Comparison of ENCODE assay signal across 9 mouse cellular contexts in genomic region chr12:98714757-98715156, GRCm38 (mm10). TPM values are rescaled to one million over a fixed set of nuclear protein-coding genes. Genes with fewer than 3 reads are reported as not detected.
DNase-seq lines count a peak whose midpoint lies in the region; ATAC-seq lines count a peak whose summit lies in the region.
"Had no signal": no experiment of that assay in that cellular context is flagged by ENCODE, and none has a peak within 500 bp of the region (broad histone marks: within the 10 kb centered on the region; RNA-seq: fewer than 3 reads in every experiment).

No protein-coding gene starts in this region.

- DNase-seq in liver, embryonic 11.5 days (ENCODE audit: low spot score): no peak
- DNase-seq in adrenal gland, postnatal 14 days: peak; percentile 51
- peak; percentile 32 for DNase-seq in lung, postnatal 36 days
- no peak for DNase-seq in right cerebral cortex, postnatal 36 days (ENCODE audit: low spot score in 2 of 2)
- no peak for DNase-seq in thymus, postnatal 36 days

- H3K27me3 ChIP-seq in liver, embryonic 12.5 days (replicated peaks): no peaks in the 10 kb centered on the region
- no peaks in the 10 kb centered on the region for H3K27me3 ChIP-seq in liver, embryonic 11.5 days (replicated peaks; ENCODE audit: control insufficient read depth, insufficient read depth, low read length)
- H3K27me3 ChIP-seq in intestine, embryonic 16.5 days (replicated peaks; ENCODE audit: control insufficient read depth, insufficient read depth, low read length): no peaks in the 10 kb centered on the region
- H3K27me3 ChIP-seq in forebrain, embryonic 15.5 days: no peaks in the 10 kb centered on the region
- H3K27me3 ChIP-seq: embryonic facial prominence, embryonic 13.5 days had no signal

- peaks cover 11% of the 10 kb centered on the region; the same call in 1 of the 2 replicates for H3K4me1 ChIP-seq in liver, embryonic 12.5 days
- H3K4me1 ChIP-seq in liver, embryonic 11.5 days (replicated peaks; ENCODE audit: control insufficient read depth, insufficient read depth, low read length): peaks cover 14% of the 10 kb centered on the region
- peaks cover 21% of the 10 kb centered on the region for H3K4me1 ChIP-seq in intestine, embryonic 16.5 days (ENCODE audit: control insufficient read depth, insufficient read depth, low read length)
- peaks cover 3% of the 10 kb centered on the region for H3K4me1 ChIP-seq in forebrain, embryonic 15.5 days

- no peak overlapping the region for H3K27ac ChIP-seq in liver, embryonic 12.5 days
- H3K27ac ChIP-seq in liver, embryonic 11.5 days (ENCODE audit: low read depth, low read length): no peak overlapping the region
- H3K27ac ChIP-seq in intestine, embryonic 16.5 days (ENCODE audit: low read length): no peak overlapping the region
- no peak overlapping the region for H3K27ac ChIP-seq in forebrain, embryonic 15.5 days (replicated peaks)
- H3K27ac ChIP-seq: embryonic facial prominence, embryonic 13.5 days had no signal

- peak; percentile 50 for ATAC-seq in liver, embryonic 12.5 days
- ATAC-seq in liver, embryonic 11.5 days (replicated peaks; ENCODE audit: low FRiP score): no peak
- ATAC-seq in intestine, embryonic 16.5 days: peak; percentile 58
- no peak for ATAC-seq in forebrain, embryonic 15.5 days (replicated peaks)

- no peak overlapping the region for H3K4me3 ChIP-seq in liver, embryonic 12.5 days
- no peak overlapping the region for H3K4me3 ChIP-seq in liver, embryonic 11.5 days (ENCODE audit: low read depth, low read length)
- H3K4me3 ChIP-seq in intestine, embryonic 16.5 days (ENCODE audit: low read length): no peak overlapping the region
- H3K4me3 ChIP-seq in forebrain, embryonic 15.5 days: no peak overlapping the region
- H3K4me3 ChIP-seq: embryonic facial prominence, embryonic 13.5 days had no signal

- WGBS in liver, embryonic 12.5 days (ENCODE audit: insufficient replicate concordance): 62% methylated on average over 11 of the region's 11 CpGs
- WGBS in liver, embryonic 11.5 days: 40% methylated on average over 11 of the region's 11 CpGs
- 31% methylated on average over 11 of the region's 11 CpGs for WGBS in intestine, embryonic 16.5 days
- WGBS in forebrain, embryonic 15.5 days: 35% methylated on average over 11 of the region's 11 CpGs

- no peak overlapping the region for H3K4me2 ChIP-seq in liver, embryonic 12.5 days
- no peak overlapping the region for H3K4me2 ChIP-seq in liver, embryonic 11.5 days
- 0 out of 2 replicates have a peak overlapping the region, but pooled peaks have one; percentile 2 for H3K4me2 ChIP-seq in intestine, embryonic 16.5 days (ENCODE audit: low read depth, low read length)
- no peak overlapping the region for H3K4me2 ChIP-seq in forebrain, embryonic 15.5 days (replicated peaks)
- H3K4me2 ChIP-seq: embryonic facial prominence, embryonic 13.5 days had no signal

- H3K9ac ChIP-seq in liver, embryonic 12.5 days: no peak overlapping the region
- no peak overlapping the region for H3K9ac ChIP-seq in liver, embryonic 11.5 days (ENCODE audit: low read depth, low read length)
- 0 out of 2 replicates have a peak overlapping the region, but pooled peaks have one; percentile 3 for H3K9ac ChIP-seq in intestine, embryonic 16.5 days (ENCODE audit: low read depth, low read length)
- no peak overlapping the region for H3K9ac ChIP-seq in forebrain, embryonic 15.5 days (replicated peaks)
- H3K9ac ChIP-seq: embryonic facial prominence, embryonic 13.5 days had no signal

- H3K36me3 ChIP-seq in liver, embryonic 12.5 days: no peaks in the 10 kb centered on the region
- no peaks in the 10 kb centered on the region for H3K36me3 ChIP-seq in liver, embryonic 11.5 days (ENCODE audit: control insufficient read depth, insufficient read depth, low read length)
- H3K36me3 ChIP-seq in intestine, embryonic 16.5 days (ENCODE audit: control insufficient read depth, insufficient read depth, low read length): no peaks in the 10 kb centered on the region
- no peaks in the 10 kb centered on the region for H3K36me3 ChIP-seq in forebrain, embryonic 15.5 days
- H3K36me3 ChIP-seq: embryonic facial prominence, embryonic 13.5 days had no signal

- H3K9me3 ChIP-seq in liver, embryonic 12.5 days (replicated peaks): no peaks in the 10 kb centered on the region
- H3K9me3 ChIP-seq in liver, embryonic 11.5 days (ENCODE audit: control insufficient read depth, low read length): no peaks in the 10 kb centered on the region
- H3K9me3 ChIP-seq in intestine, embryonic 16.5 days (ENCODE audit: control insufficient read depth, low read length): no peaks in the 10 kb centered on the region
- H3K9me3 ChIP-seq in forebrain, embryonic 15.5 days: no peaks in the 10 kb centered on the region
- H3K9me3 ChIP-seq: embryonic facial prominence, embryonic 13.5 days had no signal

RNA-seq across cellular contexts. Expression of gene Ptpn21, which starts 22.4 kb away (rescaled TPM):
- polyA plus RNA-seq in liver, embryonic 12.5 days (2016; fragmentation: Nextera tagmentation; extraction: Ambion mirVana): 2.4 and 2.8 TPM in 2 replicates
- polyA plus RNA-seq in liver, embryonic 11.5 days (2014; fragmentation: Nextera tagmentation; extraction: Ambion mirVana): 4.4 and 5.7 TPM in 2 replicates
- total RNA-seq in adrenal gland, postnatal 14 days (2021): 18.5 and 19.8 TPM in 2 replicates
- polyA plus RNA-seq in intestine, embryonic 16.5 days (2015; fragmentation: Nextera tagmentation; extraction: Ambion mirVana): 4.7 and 6.1 TPM in 2 replicates
- polyA plus RNA-seq in forebrain, embryonic 15.5 days (2015; fragmentation: Nextera tagmentation; extraction: Ambion mirVana): 5.0 and 6.7 TPM in 2 replicates

RNA-seq across cellular contexts. Expression of gene Zc3h14, which starts 32.0 kb away (rescaled TPM):
- 65.4 and 67.9 TPM in 2 replicates for polyA plus RNA-seq in liver, embryonic 12.5 days (2016; fragmentation: Nextera tagmentation; extraction: Ambion mirVana)
- 109 and 116 TPM in 2 replicates for polyA plus RNA-seq in liver, embryonic 11.5 days (2014; fragmentation: Nextera tagmentation; extraction: Ambion mirVana)
- total RNA-seq in adrenal gland, postnatal 14 days (2021): 81.2 and 89.7 TPM in 2 replicates
- 65.6 and 70.2 TPM in 2 replicates for polyA plus RNA-seq in intestine, embryonic 16.5 days (2015; fragmentation: Nextera tagmentation; extraction: Ambion mirVana)
- polyA plus RNA-seq in forebrain, embryonic 15.5 days (2015; fragmentation: Nextera tagmentation; extraction: Ambion mirVana): 126 and 127 TPM in 2 replicates

Comparison
In these comparisons a context has a peak if more than half of its experiments do, and no peak if none do; other contexts are left out.
1. ATAC-seq: peak in liver, embryonic 12.5 days (single experiment) and intestine, embryonic 16.5 days (single experiment); none in liver, embryonic 11.5 days (single experiment) and forebrain, embryonic 15.5 days (single experiment).
2. DNase-seq: peak in adrenal gland, postnatal 14 days (single experiment) and lung, postnatal 36 days (single experiment); none in liver, embryonic 11.5 days (single experiment), right cerebral cortex, postnatal 36 days (0 of 2) and thymus, postnatal 36 days (0 of 2).